Comparison of ENCODE assay signal across 8 mouse cellular contexts in the genomic region with DNA sequence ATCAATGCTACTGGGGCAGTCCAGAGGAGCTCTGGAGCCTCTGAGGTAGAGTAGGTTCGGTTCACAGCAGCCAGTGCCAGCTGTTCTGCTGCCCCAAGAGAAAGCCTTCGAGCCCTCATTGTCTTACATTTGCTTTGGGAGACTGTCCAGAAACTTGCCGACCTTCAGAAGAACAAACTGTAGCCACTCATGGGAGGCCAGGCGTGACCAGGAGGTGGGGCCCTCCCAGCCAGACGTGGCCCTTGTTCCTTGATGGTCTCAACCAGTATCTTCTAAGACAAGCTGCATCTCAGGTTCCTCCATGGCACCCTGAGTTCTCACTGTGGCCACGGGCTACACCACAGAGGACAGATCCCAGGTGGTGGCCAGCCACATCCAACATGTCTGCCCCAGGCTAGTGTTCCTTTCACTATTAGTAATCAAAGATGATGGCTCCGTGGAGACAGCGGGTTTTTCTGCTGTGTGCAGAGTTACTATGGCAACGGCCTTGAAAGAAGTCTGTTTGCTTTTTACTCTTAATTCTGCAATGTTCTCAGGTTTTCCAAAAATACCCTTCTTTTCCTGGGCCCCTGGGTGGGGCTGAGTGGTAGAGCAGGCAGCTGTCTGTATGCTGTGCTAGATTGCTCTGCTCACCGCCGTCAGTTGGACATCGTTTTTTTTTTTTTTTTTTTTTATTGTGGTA. TPM values are rescaled to one million over a fixed set of nuclear protein-coding genes. Genes with fewer than 3 reads are reported as not detected.
A peak's percentile ranks its signal among the peaks of the same experiment; 100 is the strongest.
DNase-seq lines count a peak whose midpoint lies in the region.

No protein-coding gene starts in this region.

- DNase-seq in adrenal gland, adult (ENCODE audit: inconsistent age in 2 of 2, low spot score in 1 of 2) = peak; percentile 67 to 72
- DNase-seq in adrenal gland, postnatal 25 days = no peak
- peak; percentile 28 for DNase-seq in ovary, postnatal 36 days (ENCODE audit: low spot score)
- no peak for DNase-seq in ovary, postnatal 10 days (ENCODE audit: low spot score)
- DNase-seq in left cerebral cortex, postnatal 14 days (ENCODE audit: low spot score in 2 of 2) = peak; percentile 59 to 81
- DNase-seq in testis, postnatal 10 days (ENCODE audit: low spot score) = peak; percentile 68
- no peak for DNase-seq in lung, postnatal 10 days
- DNase-seq in heart, postnatal 14 days = no peak

- intact Hi-C loops in left cerebral cortex, postnatal 14 days (cut with DNase I) = loop anchor here (5.0 kb wide), 1 partner anchor 38 kb away; no protein-coding TSS in a partner anchor
- intact Hi-C loops in heart, postnatal 14 days (cut with DNase I) = no loop called here

RNA-seq across cellular contexts. Expression of gene D430019H16Rik, which starts 21.7 kb away (rescaled TPM):
- total RNA-seq in adrenal gland, postnatal 25 days (2021) = 3.4 and 5.3 TPM in 2 replicates
- total RNA-seq in left cerebral cortex, postnatal 14 days (2021) = 100 to 1,000 TPM; 118 to 121 TPM
- total RNA-seq in heart, postnatal 14 days (2021) = under 1 TPM; 0.44 to 0.55 TPM

Comparison
In these comparisons a context has a peak if more than half of its experiments do, and no peak if none do; other contexts are left out.
1. DNase-seq: peak in adrenal gland, adult (2 of 2), ovary, postnatal 36 days (single experiment), left cerebral cortex, postnatal 14 days (2 of 2) and testis, postnatal 10 days (single experiment); none in adrenal gland, postnatal 25 days (single experiment), ovary, postnatal 10 days (single experiment), lung, postnatal 10 days (single experiment) and heart, postnatal 14 days (0 of 2).
2. RNA of gene D430019H16Rik, which starts 21.7 kb away (total RNA-seq): 118 to 121 TPM in left cerebral cortex, postnatal 14 days; 3.4 to 5.3 TPM in adrenal gland, postnatal 25 days and 0.44 to 0.55 TPM in heart, postnatal 14 days; every median in the first group is over 10 times any median in the second.